Mouse (Mus musculus) spleen, postnatal 14 days (tissue): ENCODE results near the gene Pias1.
A peak's percentile ranks its signal among the peaks of the same experiment; 100 is the strongest.

Source experiments
- DNase-seq, 2 experiments: peaks; one replicate each; pipeline ENCODE4 v3.0.0; 2021 to 2022; ENCODE audit warnings: low spot score in 2 of 2

Gene Pias1

GRCm38 (mm10) chr9:62857719-62858261 is 129.9 kb downstream of the Pias1 start, which contains the start of gene Calml4:
Gene Calml4 (plus strand): TSS chr9:62858080.
- DNase-seq, result no peak

- DNase-seq, result no peak
Observed at GRCm38 (mm10) chr9:62857216-62857615, 130.5 kb downstream of the Pias1 start.

- no peak for DNase-seq
Observed at GRCm38 (mm10) chr9:62854483-62854882, 133.2 kb downstream of the Pias1 start.

- DNase-seq, result no peak
Observed at GRCm38 (mm10) chr9:62851571-62851970, 136.2 kb downstream of the Pias1 start.

- DNase-seq, result no peak
Observed at GRCm38 (mm10) chr9:62848641-62849040, 139.1 kb downstream of the Pias1 start.

GRCm38 (mm10) chr9:62847694-62848093 is 140.0 kb downstream of the Pias1 start:
- peak; percentile 77 to 88 for DNase-seq

- DNase-seq, result no peak
Observed at GRCm38 (mm10) chr9:62844461-62844860, 143.3 kb downstream of the Pias1 start.

GRCm38 (mm10) chr9:62843356-62844024 is 144.2 kb downstream of the Pias1 start:
- DNase-seq, result no peak

GRCm38 (mm10) chr9:62839172-62839770 is 148.5 kb downstream of the Pias1 start:
- no peak for DNase-seq

GRCm38 (mm10) chr9:62838506-62839171 is 149.1 kb downstream of the Pias1 start, which contains the start of gene Cln6:
Gene Cln6 (plus strand): TSS chr9:62838785.
- DNase-seq, result peak; percentile 29 to 47

- DNase-seq, result no peak
Observed at GRCm38 (mm10) chr9:62838146-62838505, 149.6 kb downstream of the Pias1 start.

- DNase-seq, result no peak
Observed at GRCm38 (mm10) chr9:62837611-62838010, 150.1 kb downstream of the Pias1 start.

- no peak for DNase-seq
Observed at GRCm38 (mm10) chr9:62835705-62836446, 151.8 kb downstream of the Pias1 start.

- DNase-seq, result no peak
Observed at GRCm38 (mm10) chr9:62834906-62835305, 152.8 kb downstream of the Pias1 start.

GRCm38 (mm10) chr9:62829877-62830276 is 157.8 kb downstream of the Pias1 start:
- no peak for DNase-seq

GRCm38 (mm10) chr9:62828662-62829086 is 159.1 kb downstream of the Pias1 start:
- peak; percentile 86 to 89 for DNase-seq
